Mouse (Mus musculus): ENCODE measurements around the gene Mettl11b.

DNA sequence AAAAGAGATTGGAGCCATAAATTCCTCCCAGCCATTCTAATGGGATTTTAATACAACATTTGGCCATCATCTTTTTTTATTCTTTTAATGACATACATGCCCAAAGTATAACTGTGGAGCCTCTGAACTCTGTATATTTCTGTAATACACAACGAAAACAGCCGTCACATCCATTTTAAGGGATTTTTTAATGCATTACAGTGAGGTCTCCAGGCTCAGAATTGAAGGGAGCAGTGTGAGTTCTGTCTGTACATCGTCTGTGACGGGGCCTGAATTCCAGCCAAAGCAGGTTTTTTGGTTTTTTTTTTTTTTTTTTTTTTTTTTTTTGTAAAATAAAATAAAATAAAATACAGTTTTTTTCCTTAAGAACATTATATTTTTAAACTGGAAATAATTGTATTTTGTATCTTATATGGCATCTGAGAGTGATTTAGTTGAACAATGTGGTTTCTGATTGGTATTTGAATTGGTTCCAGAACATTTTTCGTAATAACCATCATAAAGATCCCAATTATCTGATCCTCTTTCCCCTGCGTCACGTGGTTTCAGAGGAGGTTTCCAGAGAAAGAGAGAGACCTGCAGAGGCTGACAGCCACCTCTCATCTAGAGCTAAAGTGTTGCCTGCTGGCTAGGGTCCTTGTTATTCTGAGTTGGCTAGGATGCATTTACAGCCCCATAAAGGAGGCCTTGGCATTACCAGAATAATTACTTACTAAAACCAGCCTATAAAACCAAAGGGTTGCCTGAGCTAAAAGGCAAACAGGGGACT is 67.1 kb downstream of the Mettl11b start:
- TF ChIP-seq TAL1 (conservative IDR thresholded peaks at IDR 0.05; ENCODE audit: low read depth, low read length) (no peak), CTCF (IDR thresholded peaks at IDR 0.05; ENCODE audit: low read depth, low read length) (no peak), POLR2AphosphoS5 (IDR thresholded peaks at IDR 0.05; ENCODE audit: insufficient replicate concordance, low read depth, low read length) (no peak)

Data from G1E (cell line).